Mouse (Mus musculus): ENCODE measurements around the gene Fam216b.

The Fam216b gene

DNA sequence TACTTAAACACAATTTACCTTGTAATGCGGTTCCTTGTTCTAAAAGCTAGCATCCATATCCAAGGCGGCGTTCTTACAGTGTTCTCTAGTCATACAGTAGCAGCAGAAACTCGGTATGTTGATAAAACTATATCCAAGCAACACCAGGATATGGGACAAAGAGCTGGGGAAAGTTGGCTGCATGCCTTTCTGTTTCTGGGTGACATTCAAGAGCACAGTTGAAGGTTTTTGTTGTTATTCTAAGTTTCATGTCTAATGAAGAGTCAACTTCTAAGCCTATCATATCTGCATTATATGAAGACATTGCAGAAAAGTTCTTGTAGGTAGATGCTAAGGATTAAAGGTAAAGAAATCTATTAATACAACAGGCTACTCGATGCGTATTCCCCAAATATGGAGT, at the start of gene Fam216b:
Fam216b (minus strand) TSS at position 101 of the 400 bp plus-strand sequence.
- no peak for DNase-seq (ENCODE audit: low spot score)

DNA sequence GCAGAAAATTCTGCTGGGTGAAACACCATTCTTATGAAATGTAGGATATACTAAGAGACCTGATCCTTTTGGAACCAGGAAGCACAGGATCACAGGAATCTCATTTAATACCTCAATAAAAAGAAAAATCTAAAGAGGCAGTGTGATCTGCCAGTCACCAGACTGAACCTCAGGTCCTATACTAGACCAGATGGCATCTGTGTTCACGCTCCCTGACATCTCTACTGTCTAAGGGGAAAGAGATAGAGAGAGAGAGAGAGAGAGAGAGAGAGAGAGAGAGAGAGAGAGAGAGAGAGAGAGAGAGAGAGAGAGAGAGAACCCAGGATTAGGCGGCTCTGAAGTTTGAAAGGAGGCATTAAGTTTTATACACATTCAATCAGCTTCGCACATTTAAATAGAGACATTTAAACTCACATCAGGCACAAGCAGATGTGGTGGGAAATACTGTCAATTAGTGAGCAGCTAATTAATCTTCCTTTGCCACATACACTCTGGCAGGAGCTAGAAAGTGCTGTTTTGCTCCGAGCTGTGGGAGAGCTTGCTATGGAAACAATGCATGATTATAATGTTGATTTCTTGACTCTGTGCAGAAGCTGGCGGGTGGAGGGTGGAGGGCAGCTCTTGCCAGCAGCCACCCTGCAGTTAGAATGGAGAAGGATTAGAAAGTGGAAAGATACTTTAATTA, 43.7 kb upstream of the Fam216b start:
- DNase-seq (ENCODE audit: low spot score), result no peak

GRCm38 (mm10) chr14:78126670-78127069, 37.9 kb upstream of the Fam216b start:
- no peak for DNase-seq (ENCODE audit: low spot score)

GRCm38 (mm10) chr14:78120286-78120685, 31.5 kb upstream of the Fam216b start:
- no peak for DNase-seq (ENCODE audit: low spot score)

DNA sequence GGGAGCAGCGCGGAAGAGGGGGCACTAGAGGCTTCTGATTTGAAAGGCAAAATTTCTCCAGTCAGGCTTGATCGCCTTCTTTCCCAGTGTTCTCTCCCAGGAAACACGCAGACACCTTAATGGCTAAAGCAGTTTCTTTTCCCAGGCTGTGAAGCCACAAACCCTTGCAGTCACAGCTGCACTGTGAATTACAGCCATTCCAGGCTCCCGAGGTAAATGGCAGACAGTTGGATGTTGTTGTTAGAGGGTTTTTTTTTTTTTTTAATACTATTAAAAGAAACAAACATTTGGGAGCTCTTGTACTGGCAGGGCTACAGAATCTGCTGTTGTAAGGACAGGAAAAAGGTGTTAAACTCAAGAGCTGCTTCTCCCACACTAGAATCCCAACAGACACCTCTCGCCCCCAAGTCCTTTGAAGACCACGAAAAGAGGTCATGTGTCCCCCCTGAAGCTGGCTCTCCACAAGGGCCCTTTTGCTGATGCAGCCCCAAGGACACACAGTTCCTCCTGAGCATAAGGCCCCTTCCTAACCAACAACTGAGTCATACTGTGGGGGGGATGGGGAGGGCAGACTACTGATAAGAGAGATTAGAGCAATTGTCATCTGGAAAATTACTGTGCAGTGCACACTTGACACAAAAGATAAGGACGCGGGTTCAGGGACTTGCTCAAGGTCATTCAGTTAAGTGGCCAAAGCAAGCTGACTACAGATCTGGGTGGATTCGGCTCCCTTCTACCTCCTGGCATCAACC, 30.8 kb upstream of the Fam216b start:
- DNase-seq (ENCODE audit: low spot score), result no peak

DNA sequence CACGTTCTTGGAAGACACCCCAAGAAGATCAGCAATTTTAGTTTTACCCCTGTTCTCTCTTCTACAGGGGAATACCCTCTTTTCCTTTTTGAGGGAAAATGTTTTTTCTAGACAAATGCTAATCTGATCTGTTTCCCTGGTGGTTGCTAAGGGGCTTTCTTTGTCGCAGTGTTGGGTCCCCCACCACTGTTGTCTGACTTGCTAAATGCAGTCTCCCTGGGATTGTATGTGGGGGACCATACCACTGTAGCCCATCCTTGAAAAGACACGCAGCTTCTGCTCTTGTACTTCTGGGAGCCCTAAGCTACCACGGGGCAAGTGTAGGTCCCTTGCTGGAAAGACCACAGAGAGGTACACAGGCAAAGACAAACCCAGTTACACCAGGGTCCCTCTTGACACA, 28.9 kb upstream of the Fam216b start:
- no peak for DNase-seq (ENCODE audit: low spot score)

GRCm38 (mm10) chr14:78117268-78117667, 28.5 kb upstream of the Fam216b start:
- DNase-seq (ENCODE audit: low spot score), result no peak

DNA sequence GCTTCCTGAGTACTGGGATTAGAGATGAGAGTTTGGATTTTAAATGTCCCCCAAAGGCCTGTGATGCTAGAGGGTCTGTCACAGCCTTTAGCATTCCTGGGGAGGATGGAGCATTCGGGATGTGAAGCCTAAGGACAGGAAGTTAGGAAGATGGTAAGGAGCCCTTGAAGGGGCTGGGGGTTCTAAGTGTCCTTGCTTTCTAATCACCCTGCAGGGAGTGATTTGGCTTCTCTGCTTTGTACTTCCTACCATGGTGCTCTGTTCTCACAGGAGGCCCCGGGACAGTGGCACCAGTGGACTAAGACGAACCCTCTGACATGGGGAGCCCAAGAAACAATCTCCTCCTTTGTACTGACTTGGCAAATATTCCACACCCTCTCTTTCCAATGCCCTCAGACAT, 23.7 kb upstream of the Fam216b start:
- no peak for DNase-seq (ENCODE audit: low spot score)

- no peak for DNase-seq (ENCODE audit: low spot score)
Observed at GRCm38 (mm10) chr14:78110871-78111270, 22.1 kb upstream of the Fam216b start.

DNA sequence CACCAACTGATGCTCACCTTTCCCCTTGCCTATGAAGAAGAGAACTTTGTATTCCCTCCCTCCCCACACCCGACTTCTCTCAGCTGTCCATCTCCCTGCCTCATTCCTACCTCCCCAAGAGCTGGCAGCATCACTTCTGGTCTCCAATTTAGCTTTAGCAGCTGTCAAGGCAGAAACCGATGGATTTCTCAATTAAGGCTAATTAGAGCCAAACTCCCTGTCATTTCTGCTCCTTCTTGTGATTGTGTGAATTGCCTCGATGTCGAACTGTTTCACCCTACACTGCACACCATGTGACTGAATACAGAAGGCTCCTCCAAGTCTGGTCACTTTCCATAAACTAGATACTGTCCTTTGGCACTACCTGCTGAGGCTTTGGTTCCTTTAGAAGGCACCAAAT, 20.6 kb upstream of the Fam216b start:
- no peak for DNase-seq (ENCODE audit: low spot score)

DNA sequence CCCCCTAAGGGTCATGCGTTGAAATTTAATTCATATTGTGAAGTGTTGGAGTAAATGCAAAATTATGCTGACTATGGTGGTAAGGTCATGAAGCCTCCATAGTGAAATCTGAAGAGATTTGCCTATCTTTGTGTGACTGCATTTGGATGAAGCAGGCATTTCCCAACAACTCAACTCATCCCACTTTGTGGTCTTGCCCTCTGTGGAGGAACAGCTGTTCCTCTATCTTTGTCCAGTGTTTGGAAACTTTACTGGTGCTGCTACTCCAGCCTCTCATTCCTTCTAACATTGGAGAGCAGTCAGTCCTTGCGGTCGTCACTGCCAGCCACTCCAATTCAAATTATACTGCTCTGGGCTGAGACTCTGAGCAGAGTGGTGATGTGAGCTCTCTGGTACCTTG, 19.6 kb upstream of the Fam216b start:
- DNase-seq (ENCODE audit: low spot score), result no peak

- no peak for DNase-seq (ENCODE audit: low spot score)
Observed at GRCm38 (mm10) chr14:78089591-78089990, 784 bp upstream of the Fam216b start.

GRCm38 (mm10) chr14:78083465-78083864, 5.3 kb downstream of the Fam216b start:
- no peak for DNase-seq (ENCODE audit: low spot score)

DNA sequence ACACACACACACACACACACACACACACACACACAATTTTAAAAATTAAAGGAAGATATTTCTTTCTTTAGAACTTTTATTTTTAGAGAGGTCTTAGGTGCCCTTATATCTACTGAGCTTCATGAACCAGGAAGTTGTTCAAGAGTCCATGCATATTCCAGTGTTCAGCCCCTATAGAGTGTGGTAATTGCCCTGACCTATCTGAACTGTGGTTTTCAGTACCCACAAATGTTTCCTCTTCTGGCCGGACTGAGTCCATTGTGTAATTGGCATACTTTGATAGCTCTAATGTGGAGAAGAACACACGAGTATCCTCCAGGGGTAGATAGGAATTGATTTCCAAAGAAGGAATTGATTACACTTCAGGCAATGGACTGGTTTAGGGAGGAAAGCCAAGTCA, 11.3 kb downstream of the Fam216b start:
- DNase-seq (ENCODE audit: low spot score), result no peak

- DNase-seq (ENCODE audit: low spot score), result no peak
Observed at GRCm38 (mm10) chr14:78065938-78066710, 22.7 kb downstream of the Fam216b start.

DNA sequence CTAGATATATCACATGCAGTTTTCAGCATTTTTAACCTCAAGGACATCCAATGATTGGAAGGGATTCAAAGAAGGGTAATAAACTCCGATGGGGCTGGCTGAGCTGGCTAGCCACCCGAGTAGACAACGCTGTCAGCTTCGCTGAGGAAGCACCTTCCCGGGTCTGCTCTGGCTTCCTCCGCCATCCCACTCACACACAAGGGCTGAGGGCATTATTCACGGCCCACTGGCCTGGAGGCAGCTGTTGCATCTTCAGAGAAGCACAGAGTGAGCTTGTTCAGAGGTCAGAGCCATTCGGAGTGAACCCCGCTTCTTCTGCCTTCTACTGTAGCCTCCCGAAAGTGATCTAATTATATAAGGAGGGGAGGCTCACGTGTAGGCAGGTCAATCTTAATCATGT, 26.3 kb downstream of the Fam216b start:
- DNase-seq (ENCODE audit: low spot score), result no peak

DNA sequence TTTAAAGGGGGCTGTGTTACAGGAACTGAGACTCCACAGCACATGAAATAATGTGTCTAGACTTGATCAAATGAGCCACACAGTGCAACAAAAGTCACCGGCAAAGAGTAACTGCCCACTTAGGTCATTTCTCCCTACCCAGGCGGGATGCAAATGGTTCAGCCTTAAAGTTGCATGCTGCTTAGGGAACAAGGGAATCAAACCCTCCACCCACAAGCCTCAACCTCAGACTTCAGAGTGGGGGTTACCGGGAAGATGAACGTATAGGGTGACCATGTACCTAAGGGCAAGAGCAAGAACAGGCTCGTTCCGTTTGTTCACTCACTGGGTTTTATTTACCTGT, 28.2 kb downstream of the Fam216b start:
- no peak for DNase-seq (ENCODE audit: low spot score)

GRCm38 (mm10) chr14:78059878-78060608, 28.8 kb downstream of the Fam216b start:
- DNase-seq (ENCODE audit: low spot score), result no peak

GRCm38 (mm10) chr14:78057362-78057761, 31.4 kb downstream of the Fam216b start:
- no peak for DNase-seq (ENCODE audit: low spot score)

DNA sequence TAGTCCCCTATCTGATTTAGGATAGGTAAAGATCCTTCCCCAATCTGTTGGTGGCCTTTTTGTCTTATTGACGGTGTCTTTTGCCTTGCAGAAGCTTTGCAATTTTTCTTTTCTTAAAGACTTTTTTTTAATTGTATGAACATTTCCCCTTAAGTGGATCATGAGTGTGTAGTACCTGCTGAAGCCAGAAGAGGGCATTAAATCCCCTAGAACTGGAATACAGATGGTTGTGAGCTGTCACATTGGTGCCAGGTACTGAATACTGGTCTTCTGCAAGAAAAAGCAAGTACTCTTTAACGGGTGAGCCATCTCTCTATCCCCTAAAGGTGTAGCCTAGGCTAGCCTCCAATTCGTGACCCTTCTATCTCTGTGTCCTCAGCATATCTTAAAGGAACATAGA, 32.4 kb downstream of the Fam216b start:
- no peak for DNase-seq (ENCODE audit: low spot score)

- no peak for DNase-seq (ENCODE audit: low spot score)
Observed at GRCm38 (mm10) chr14:78048674-78049073, 40.1 kb downstream of the Fam216b start.

- no peak for DNase-seq (ENCODE audit: low spot score)
Observed at GRCm38 (mm10) chr14:78048258-78048657, 40.5 kb downstream of the Fam216b start.
